Mouse (Mus musculus) liver, embryonic 14.5 days (tissue): ENCODE data around the gene C3ar1.

ENCODE experiments used
- CTCF ChIP-seq: IDR thresholded peaks from 2 replicates; pipeline ENCODE4 v1.5.1; 2016; ENCODE audit warnings: antibody characterized with exemption, low read depth, control low read depth
- EP300 ChIP-seq: IDR thresholded peaks from 2 replicates; pipeline ENCODE4 v1.6.1; 2016; ENCODE audit warnings: antibody characterized with exemption, low read depth

- TF ChIP-seq CTCF (no peak), EP300 (no peak)
These were observed 35.7 kb downstream of the C3ar1 start for GRCm38 (mm10) chr6:122820071-122820798.
